In the genomic region with DNA sequence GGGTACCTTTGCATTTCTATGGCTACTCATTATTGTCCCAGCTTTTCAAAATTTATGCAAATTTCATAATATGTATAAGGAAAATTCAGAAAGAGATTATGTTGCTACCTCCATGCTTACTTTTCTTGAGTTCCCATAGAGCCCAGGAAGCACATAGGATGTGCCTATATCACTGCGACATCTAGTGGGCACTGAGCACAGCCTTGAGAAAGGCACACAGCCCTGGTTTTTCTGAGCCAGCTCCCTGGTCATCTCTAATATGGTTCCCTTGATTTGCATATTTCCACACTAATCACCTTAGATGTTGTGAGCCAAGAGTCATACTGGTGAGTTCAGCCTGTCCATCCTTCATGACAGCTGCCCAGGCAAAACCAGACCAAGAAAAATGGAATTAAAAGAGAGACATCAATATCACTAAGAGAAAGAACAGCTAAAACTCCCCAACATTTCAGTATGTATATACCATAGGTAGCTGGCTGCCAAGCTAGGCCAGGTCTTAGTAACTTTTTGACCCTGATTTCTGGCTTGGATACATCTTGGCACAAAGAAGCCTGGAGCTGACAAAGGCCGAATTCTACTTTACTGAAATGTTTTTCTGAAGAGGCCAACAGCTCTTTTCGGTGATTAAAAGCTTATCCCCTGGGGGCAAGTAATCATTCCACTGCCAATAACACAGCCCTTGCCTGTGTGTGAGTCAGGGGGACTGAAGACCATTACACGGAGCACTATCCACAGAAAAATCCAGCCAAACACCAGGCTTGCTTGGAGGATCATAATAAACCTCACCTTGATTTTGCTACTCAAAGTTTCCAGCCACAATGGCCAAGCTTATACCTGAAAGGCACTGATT, we compare ENCODE assay signal across 9 mouse cellular contexts.
A peak's percentile ranks its signal among the peaks of the same experiment; 100 is the strongest.
DNase-seq lines count a peak whose midpoint lies in the region; ATAC-seq lines count a peak whose summit lies in the region.
"Had no signal": no experiment of that assay in that cellular context is flagged by ENCODE, and none has a peak within 500 bp of the region (broad histone marks: within the 10 kb centered on the region; RNA-seq: fewer than 3 reads in every experiment).

No protein-coding gene starts in this region.

- no peak overlapping the region for H3K4me3 ChIP-seq in midbrain, embryonic 11.5 days (ENCODE audit: low read depth, low read length)
- no peak overlapping the region for H3K4me3 ChIP-seq in midbrain, embryonic 10.5 days
- no peak overlapping the region for H3K4me3 ChIP-seq in forebrain, embryonic 12.5 days (replicated peaks)
- H3K4me3 ChIP-seq: embryonic facial prominence, embryonic 15.5 days; liver, embryonic 13.5 days had no signal

- peak; percentile 79; the same call in 1 of the 2 replicates for ATAC-seq in midbrain, embryonic 11.5 days (ENCODE audit: low FRiP score)
- ATAC-seq in cerebellum, adult (ENCODE audit: insufficient number of reproducible peaks, low FRiP score, low TSS enrichment) = peak; percentile 53
- peak; percentile 57; the same call in 1 of the 2 replicates for ATAC-seq in forebrain, embryonic 12.5 days (ENCODE audit: low FRiP score)
- no peak for ATAC-seq in megakaryocyte, adult 5-6 weeks (ENCODE audit: poor library complexity, severe bottlenecking)

- whole genome bisulfite sequencing in midbrain, embryonic 11.5 days = 56% methylated on average over 4 of the region's 4 CpGs
- WGBS in midbrain, embryonic 10.5 days = 55% methylated on average over 4 of the region's 4 CpGs
- WGBS in forebrain, embryonic 12.5 days = 42% methylated on average over 4 of the region's 4 CpGs

- no peak overlapping the region for H3K27ac ChIP-seq in midbrain, embryonic 11.5 days (ENCODE audit: low read depth, low read length)
- no peak overlapping the region for H3K27ac ChIP-seq in midbrain, embryonic 10.5 days (replicated peaks)
- no peak overlapping the region for H3K27ac ChIP-seq in forebrain, embryonic 12.5 days
- H3K27ac ChIP-seq: embryonic facial prominence, embryonic 15.5 days; liver, embryonic 13.5 days had no signal

- no peaks in the 10 kb centered on the region for H3K4me1 ChIP-seq in midbrain, embryonic 11.5 days (ENCODE audit: control insufficient read depth, insufficient read depth, low read length)
- no peaks in the 10 kb centered on the region for H3K4me1 ChIP-seq in midbrain, embryonic 10.5 days
- H3K4me1 ChIP-seq in forebrain, embryonic 12.5 days = no peaks in the 10 kb centered on the region
- H3K4me1 ChIP-seq: embryonic facial prominence, embryonic 15.5 days; liver, embryonic 13.5 days had no signal

- no peaks in the 10 kb centered on the region for H3K36me3 ChIP-seq in midbrain, embryonic 11.5 days (ENCODE audit: control insufficient read depth, insufficient read depth, low read length)
- H3K36me3 ChIP-seq in midbrain, embryonic 10.5 days = no peaks in the 10 kb centered on the region
- no peaks in the 10 kb centered on the region for H3K36me3 ChIP-seq in forebrain, embryonic 12.5 days (replicated peaks)
- H3K36me3 ChIP-seq: embryonic facial prominence, embryonic 15.5 days; liver, embryonic 13.5 days had no signal

- no peaks in the 10 kb centered on the region for H3K27me3 ChIP-seq in midbrain, embryonic 11.5 days (ENCODE audit: control insufficient read depth, insufficient read depth, low read length)
- H3K27me3 ChIP-seq in midbrain, embryonic 10.5 days (ENCODE audit: low read depth, poor library complexity, severe bottlenecking) = no peaks in the 10 kb centered on the region
- no peaks in the 10 kb centered on the region for H3K27me3 ChIP-seq in forebrain, embryonic 12.5 days
- H3K27me3 ChIP-seq: embryonic facial prominence, embryonic 15.5 days; liver, embryonic 13.5 days had no signal

- no peaks in the 10 kb centered on the region for H3K9me3 ChIP-seq in midbrain, embryonic 11.5 days (ENCODE audit: control insufficient read depth, low read length)
- H3K9me3 ChIP-seq in midbrain, embryonic 10.5 days (replicated peaks) = no peaks in the 10 kb centered on the region
- H3K9me3 ChIP-seq in forebrain, embryonic 12.5 days = no peaks in the 10 kb centered on the region
- H3K9me3 ChIP-seq: embryonic facial prominence, embryonic 15.5 days; liver, embryonic 13.5 days had no signal

- DNase-seq in midbrain, embryonic 11.5 days (ENCODE audit: low spot score, missing footprints) = no peak
- DNase-seq in midbrain, embryonic 10.5 days (ENCODE audit: low spot score) = no peak
- peak; percentile 3 for DNase-seq in layer of hippocampus, adult 9-10 months (ENCODE audit: low spot score)
- peak; percentile 44 to 55 for DNase-seq in right cerebral cortex, postnatal 10 days (ENCODE audit: low spot score in 2 of 2)
- DNase-seq: liver, embryonic 13.5 days had no signal

- H3K9ac ChIP-seq in midbrain, embryonic 11.5 days (ENCODE audit: low read length) = no peak overlapping the region
- no peak overlapping the region for H3K9ac ChIP-seq in forebrain, embryonic 12.5 days
- H3K9ac ChIP-seq: embryonic facial prominence, embryonic 15.5 days; liver, embryonic 13.5 days had no signal

- H3K4me2 ChIP-seq in midbrain, embryonic 11.5 days = no peak overlapping the region
- H3K4me2 ChIP-seq in forebrain, embryonic 12.5 days = no peak overlapping the region
- H3K4me2 ChIP-seq: embryonic facial prominence, embryonic 15.5 days; liver, embryonic 13.5 days had no signal

Comparison
In these comparisons a context has a peak if more than half of its experiments do, and no peak if none do; other contexts are left out.
1. DNase-seq: peak in layer of hippocampus, adult 9-10 months (single experiment) and right cerebral cortex, postnatal 10 days (2 of 2); none in midbrain, embryonic 11.5 days (single experiment) and midbrain, embryonic 10.5 days (single experiment).